Mouse (Mus musculus) bone marrow, adult 2 months (tissue): ENCODE results near the gene Adsl.

Experiments
- CTCF ChIP-seq: fragments of 200-500 bp; IDR thresholded peaks from 2 replicates; pipeline ENCODE4 v1.5.1; 2011; ENCODE audit warnings: low read length, control low read depth; ENCODE audit not compliant: control insufficient read depth, insufficient read depth
- POLR2A ChIP-seq: fragments of 200-500 bp; IDR thresholded peaks from 2 replicates; pipeline ENCODE4 v1.6.1; 2011; ENCODE audit warnings: low read depth, mild to moderate bottlenecking, control low read depth, low read length, borderline replicate concordance; ENCODE audit not compliant: control insufficient read depth

DNA sequence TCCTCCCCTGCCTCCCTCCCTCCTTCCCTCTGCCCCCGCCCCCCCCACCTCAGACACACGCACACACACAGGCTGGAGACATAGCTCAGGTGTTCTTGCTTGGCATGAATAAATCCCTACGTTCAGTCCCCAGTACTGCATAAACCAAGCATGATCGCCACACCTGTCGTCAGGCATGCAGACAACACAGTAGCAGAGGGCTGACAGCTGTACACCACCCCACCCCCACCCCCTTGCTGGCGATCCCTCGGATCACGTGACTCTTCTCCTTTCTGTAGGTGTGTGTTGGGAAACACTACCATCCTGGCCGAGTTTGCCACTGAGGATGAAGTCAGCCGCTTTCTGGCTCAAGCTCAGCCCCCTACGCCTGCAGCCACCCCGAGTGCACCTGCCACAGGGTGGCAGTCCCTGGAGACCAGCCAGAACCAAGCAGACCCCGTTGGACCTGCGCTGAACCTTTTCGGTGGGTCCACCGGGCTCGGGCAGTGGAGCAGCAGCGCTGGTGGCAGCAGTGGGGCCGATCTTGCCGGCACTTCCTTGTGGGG, 19.4 kb upstream of the Adsl start:
- TF ChIP-seq POLR2A = no peak
- TF ChIP-seq CTCF = no peak
